In genomic region chr4:139092356-139093195, GRCm38 (mm10) we compare ENCODE assay signal across 8 mouse cellular contexts. TPM values are rescaled to one million over a fixed set of nuclear protein-coding genes. Genes with fewer than 3 reads are reported as not detected.
DNase-seq lines count a peak whose midpoint lies in the region; ATAC-seq and TF ChIP-seq lines count a peak whose summit lies in the region.

TSS of gene Nbl1 (minus strand) at chr4:139092993.

- peak; percentile 52 for DNase-seq in kidney, adult 2 months
- no peak for DNase-seq in kidney, adult 11 months
- peak; percentile 40 for DNase-seq in embryo, embryonic 10.5 days (ENCODE audit: low spot score)
- no peak for DNase-seq in heart, adult 8-10 months (ENCODE audit: low spot score)
- DNase-seq in kidney, postnatal 0 days (ENCODE audit: low spot score) = peak; percentile 68
- DNase-seq in ovary, postnatal 14 days (ENCODE audit: low spot score) = peak; percentile 62
- DNase-seq in right cerebral cortex, postnatal 4 days = no peak

- peak within 1 kb of the TSS; percentile 59 for H3K4me3 ChIP-seq in kidney, adult 2 months (ENCODE audit: insufficient read depth, low read depth, low read length)
- peak within 1 kb of the TSS; percentile 67 for H3K4me3 ChIP-seq in kidney, postnatal 0 days (replicated peaks; ENCODE audit: low read depth, low read length)
- H3K4me3 ChIP-seq in liver, embryonic 16.5 days (ENCODE audit: low read depth, low read length) = peak within 1 kb of the TSS; percentile 55

- no peaks in the 10 kb centered on the region for H3K27me3 ChIP-seq in kidney, adult 2 months (replicated peaks; ENCODE audit: control insufficient read depth, insufficient read depth, low read length)
- no peaks in the 10 kb centered on the region for H3K27me3 ChIP-seq in kidney, postnatal 0 days (ENCODE audit: insufficient read depth, low read length)
- H3K27me3 ChIP-seq in liver, embryonic 16.5 days (ENCODE audit: control insufficient read depth, insufficient read depth, low read depth, low read length) = peaks cover 51% of the 10 kb centered on the region

- TF ChIP-seq POLR2A in kidney, adult 2 months (IDR thresholded peaks at IDR 0.05; ENCODE audit: low read depth, low read length) = no peak

- H3K4me1 ChIP-seq in kidney, adult 2 months (ENCODE audit: control insufficient read depth, insufficient read depth, low read length) = 0 out of 2 replicates have a peak, but pooled peaks cover 3% of the 10 kb centered on the region
- H3K4me1 ChIP-seq in kidney, postnatal 0 days (replicated peaks; ENCODE audit: insufficient read depth, low read length) = peaks cover 11% of the 10 kb centered on the region; the same call in 1 of the 2 replicates
- H3K4me1 ChIP-seq in liver, embryonic 16.5 days (ENCODE audit: control insufficient read depth, low read depth, low read length) = no peaks in the 10 kb centered on the region

- WGBS in kidney, adult 2 months = under 1% methylated on average over 105 of the region's 105 CpGs
- under 1% methylated on average over 98 of the region's 105 CpGs for WGBS in kidney, postnatal 0 days
- 2% methylated on average over 94 of the region's 105 CpGs for WGBS in liver, embryonic 16.5 days (ENCODE audit: insufficient replicate concordance)

- H3K27ac ChIP-seq in kidney, adult 2 months (ENCODE audit: insufficient read depth, low read depth, low read length) = no peak within 1 kb of the TSS
- H3K27ac ChIP-seq in kidney, postnatal 0 days = peak within 1 kb of the TSS; percentile 19; the same call in 1 of the 2 replicates
- H3K27ac ChIP-seq in liver, embryonic 16.5 days (ENCODE audit: low read length) = no peak within 1 kb of the TSS

- peak within 1 kb of the TSS; percentile 78 for H3K9ac ChIP-seq in kidney, postnatal 0 days (ENCODE audit: low read depth, low read length)
- peak within 1 kb of the TSS; percentile 41 for H3K9ac ChIP-seq in liver, embryonic 16.5 days (ENCODE audit: low read depth, low read length)

- H3K36me3 ChIP-seq in kidney, adult 2 months (ENCODE audit: control insufficient read depth, insufficient read depth, low read length) = no peaks in the 10 kb centered on the region
- H3K36me3 ChIP-seq in kidney, postnatal 0 days (ENCODE audit: insufficient read depth, low read length) = no peaks in the 10 kb centered on the region
- H3K36me3 ChIP-seq in liver, embryonic 16.5 days (ENCODE audit: control insufficient read depth, insufficient read depth) = no peaks in the 10 kb centered on the region

- no peak for TF ChIP-seq CTCF in kidney, adult 2 months (conservative IDR thresholded peaks at IDR 0.05; ENCODE audit: insufficient read depth, insufficient read length, low read depth, low read length)
- no peak for TF ChIP-seq CTCF in kidney, postnatal 0 days (IDR thresholded peaks at IDR 0.05; ENCODE audit: low read depth)

- peak; percentile 50; the same call in 1 of the 2 replicates for ATAC-seq in kidney, postnatal 0 days (replicated peaks; ENCODE audit: low FRiP score, low read depth)
- no peak for ATAC-seq in liver, embryonic 16.5 days (ENCODE audit: low read depth)

- peak within 1 kb of the TSS; percentile 98 for H3K4me2 ChIP-seq in kidney, postnatal 0 days (ENCODE audit: low read length)
- peak within 1 kb of the TSS; percentile 69 for H3K4me2 ChIP-seq in liver, embryonic 16.5 days (ENCODE audit: low read depth, low read length)

- no peaks in the 10 kb centered on the region for H3K9me3 ChIP-seq in kidney, postnatal 0 days (replicated peaks; ENCODE audit: low read length)
- no peaks in the 10 kb centered on the region for H3K9me3 ChIP-seq in liver, embryonic 16.5 days (replicated peaks; ENCODE audit: control insufficient read depth, low read length)

RNA-seq across cellular contexts. Expression of gene Nbl1, which starts in this region (rescaled TPM):
- 35.7 and 42.9 TPM in 2 replicates for polyA plus RNA-seq in kidney, adult 2 months (2012; rRNA removed)
- total RNA-seq in heart, adult 8-10 months (2022) = 10 to 100 TPM; 15.1 to 21.3 (median 19.2) TPM
- polyA plus RNA-seq in kidney, postnatal 0 days (2015; fragmentation: Nextera tagmentation; extraction: Ambion mirVana) = 34.0 and 39.4 TPM in 2 replicates
- 1.6 and 2.5 TPM in 2 replicates for polyA plus RNA-seq in liver, embryonic 16.5 days (2015; fragmentation: Nextera tagmentation; extraction: Ambion mirVana)

Comparison
In these comparisons a context has a peak if more than half of its experiments do, and no peak if none do; other contexts are left out.
1. RNA of gene Nbl1 (polyA plus RNA-seq): 34.0 to 39.4 TPM in kidney, postnatal 0 days and 35.7 to 42.9 TPM in kidney, adult 2 months; 1.6 to 2.5 TPM in liver, embryonic 16.5 days; every median in the first group is over 10 times any median in the second.
2. DNase-seq: peak in kidney, adult 2 months (single experiment), embryo, embryonic 10.5 days (single experiment), kidney, postnatal 0 days (single experiment) and ovary, postnatal 14 days (single experiment); none in kidney, adult 11 months (single experiment), heart, adult 8-10 months (single experiment) and right cerebral cortex, postnatal 4 days (single experiment).
3. Peak in every context shown above with its lines, with median percentiles within 50 percentile points of each other: H3K4me3 ChIP-seq.